Comparison of ENCODE assay signal across 28 mouse cellular contexts in genomic region chr5:110211312-110211711, GRCm38 (mm10). TPM values are rescaled to one million over a fixed set of nuclear protein-coding genes. Genes with fewer than 3 reads are reported as not detected.
A peak's percentile ranks its signal among the peaks of the same experiment; 100 is the strongest.
DNase-seq lines count a peak whose midpoint lies in the region; ATAC-seq and TF ChIP-seq lines count a peak whose summit lies in the region.
"Had no signal": no experiment of that assay in that cellular context is flagged by ENCODE, and none has a peak within 500 bp of the region (broad histone marks: within the 10 kb centered on the region; RNA-seq: fewer than 3 reads in every experiment).

No protein-coding gene starts in this region.

- no peaks in the 10 kb centered on the region for H3K27me3 ChIP-seq in liver, postnatal 0 days (ENCODE audit: insufficient read depth, low read length)
- H3K27me3 ChIP-seq in liver, embryonic 12.5 days (replicated peaks), result no peaks in the 10 kb centered on the region
- no peaks in the 10 kb centered on the region for H3K27me3 ChIP-seq in forebrain, postnatal 0 days (ENCODE audit: insufficient read depth, low read length)
- H3K27me3 ChIP-seq: embryonic facial prominence, embryonic 12.5 days; heart, embryonic 13.5 days; hindbrain, embryonic 15.5 days; midbrain, embryonic 13.5 days; neural tube, embryonic 15.5 days had no signal

- no peak for TF ChIP-seq EP300 in liver, postnatal 0 days (IDR thresholded peaks at IDR 0.05; ENCODE audit: low read depth)

- peaks cover 86% of the 10 kb centered on the region for H3K36me3 ChIP-seq in liver, postnatal 0 days (replicated peaks; ENCODE audit: insufficient read depth, low read length)
- H3K36me3 ChIP-seq in liver, embryonic 12.5 days, result peaks cover 96% of the 10 kb centered on the region
- peaks cover 92% of the 10 kb centered on the region for H3K36me3 ChIP-seq in forebrain, postnatal 0 days (ENCODE audit: insufficient read depth)

- WGBS in liver, postnatal 0 days (ENCODE audit: insufficient replicate concordance), result 65% methylated on average over 2 of the region's 2 CpGs
- 63% methylated on average over 2 of the region's 2 CpGs for WGBS in liver, embryonic 12.5 days (ENCODE audit: insufficient replicate concordance)
- 93% methylated on average over 2 of the region's 2 CpGs for WGBS in forebrain, postnatal 0 days

- ATAC-seq in liver, postnatal 0 days, result peak; percentile 40; the same call in 1 of the 2 replicates
- ATAC-seq in liver, embryonic 12.5 days, result no peak
- ATAC-seq in common myeloid progenitor, adult 5-6 weeks (replicated peaks; ENCODE audit: low read depth, poor library complexity, severe bottlenecking), result peak; percentile 85
- no peak for ATAC-seq in forebrain, postnatal 0 days
- ATAC-seq: forebrain, embryonic 14.5 days; inflammation-experienced regulatory T-cells, adult 6 months; midbrain, embryonic 13.5 days had no signal

- DNase-seq in liver, postnatal 0 days, result peak; percentile 22
- peak; percentile 69 for DNase-seq in 416B (ENCODE audit: low read depth)
- peak; percentile 54 to 68 for DNase-seq in monocyte, adult 2 months (ENCODE audit: low read depth in 1 of 2, low spot score in 2 of 2)
- no peak for DNase-seq in gastrocnemius, postnatal 14 days
- DNase-seq in forebrain, postnatal 0 days, result no peak
- DNase-seq: adrenal gland, postnatal 14 days; cerebellum, adult 18-20 months; cerebellum, postnatal 25 days; embryo, embryonic 11 days; gastrocnemius, postnatal 36 days; heart, postnatal 10 days; kidney, adult 11 months; kidney, postnatal 14 days; layer of hippocampus, adult 9-11 months; lung, embryonic 14.5 days; right cerebral cortex, adult 18-20 months; right cerebral cortex, postnatal 4 days; thymus, postnatal 4 days had no signal

- no peak for TF ChIP-seq CTCF in liver, postnatal 0 days (IDR thresholded peaks at IDR 0.05; ENCODE audit: low read depth)
- no peak for TF ChIP-seq CTCF in forebrain, postnatal 0 days (IDR thresholded peaks at IDR 0.05; ENCODE audit: low read depth)

- H3K4me1 ChIP-seq in liver, postnatal 0 days (ENCODE audit: insufficient read depth), result no peaks in the 10 kb centered on the region
- no peaks in the 10 kb centered on the region for H3K4me1 ChIP-seq in liver, embryonic 12.5 days
- H3K4me1 ChIP-seq in forebrain, postnatal 0 days (ENCODE audit: insufficient read depth), result no peaks in the 10 kb centered on the region
- H3K4me1 ChIP-seq: embryonic facial prominence, embryonic 12.5 days; heart, embryonic 13.5 days; hindbrain, embryonic 10.5 days; hindbrain, embryonic 15.5 days; midbrain, embryonic 13.5 days; neural tube, embryonic 15.5 days had no signal

- no peak overlapping the region for H3K4me3 ChIP-seq in liver, postnatal 0 days (ENCODE audit: low read depth, low read length)
- no peak overlapping the region for H3K4me3 ChIP-seq in liver, embryonic 12.5 days
- H3K4me3 ChIP-seq in forebrain, postnatal 0 days (ENCODE audit: low read depth, low read length), result no peak overlapping the region
- H3K4me3 ChIP-seq: embryonic facial prominence, embryonic 12.5 days; heart, embryonic 13.5 days; hindbrain, embryonic 10.5 days; hindbrain, embryonic 15.5 days; midbrain, embryonic 13.5 days; neural tube, embryonic 15.5 days had no signal

- H3K9ac ChIP-seq in liver, postnatal 0 days (replicated peaks), result no peak overlapping the region
- no peak overlapping the region for H3K9ac ChIP-seq in liver, embryonic 12.5 days
- no peak overlapping the region for H3K9ac ChIP-seq in forebrain, postnatal 0 days
- H3K9ac ChIP-seq: embryonic facial prominence, embryonic 12.5 days; heart, embryonic 13.5 days; hindbrain, embryonic 15.5 days; lung, embryonic 14.5 days; midbrain, embryonic 13.5 days; neural tube, embryonic 15.5 days had no signal

- H3K27ac ChIP-seq in liver, postnatal 0 days (ENCODE audit: low read depth), result no peak overlapping the region
- no peak overlapping the region for H3K27ac ChIP-seq in liver, embryonic 12.5 days
- H3K27ac ChIP-seq in forebrain, postnatal 0 days (ENCODE audit: low read depth, low read length), result no peak overlapping the region
- H3K27ac ChIP-seq: embryonic facial prominence, embryonic 12.5 days; heart, embryonic 13.5 days; hindbrain, embryonic 10.5 days; hindbrain, embryonic 15.5 days; midbrain, embryonic 13.5 days; neural tube, embryonic 15.5 days had no signal

- no peak overlapping the region for H3K4me2 ChIP-seq in liver, postnatal 0 days (ENCODE audit: low read depth, low read length)
- H3K4me2 ChIP-seq in liver, embryonic 12.5 days, result no peak overlapping the region
- no peak overlapping the region for H3K4me2 ChIP-seq in forebrain, postnatal 0 days (ENCODE audit: low read depth)
- H3K4me2 ChIP-seq: embryonic facial prominence, embryonic 12.5 days; heart, embryonic 13.5 days; hindbrain, embryonic 15.5 days; lung, embryonic 14.5 days; midbrain, embryonic 13.5 days; neural tube, embryonic 15.5 days had no signal

- H3K9me3 ChIP-seq in liver, postnatal 0 days (ENCODE audit: low read length), result no peaks in the 10 kb centered on the region
- no peaks in the 10 kb centered on the region for H3K9me3 ChIP-seq in liver, embryonic 12.5 days (replicated peaks)
- no peaks in the 10 kb centered on the region for H3K9me3 ChIP-seq in forebrain, postnatal 0 days (ENCODE audit: low read length)
- H3K9me3 ChIP-seq: embryonic facial prominence, embryonic 12.5 days; heart, embryonic 13.5 days; hindbrain, embryonic 10.5 days; hindbrain, embryonic 15.5 days; midbrain, embryonic 13.5 days; neural tube, embryonic 15.5 days had no signal

- intact Hi-C loops in gastrocnemius, postnatal 14 days (cut with DNase I; ENCODE audit: low total_unique reads), result no loop called here

RNA-seq across cellular contexts. Expression of gene Ankle2, which starts 19.5 kb away (rescaled TPM):
- 8.6 and 10.7 TPM in 2 replicates for polyA plus RNA-seq in liver, postnatal 0 days (2015; fragmentation: Nextera tagmentation; extraction: Ambion mirVana)
- polyA plus RNA-seq in liver, embryonic 12.5 days (2016; fragmentation: Nextera tagmentation; extraction: Ambion mirVana), result 20.8 and 21.6 TPM in 2 replicates
- total RNA-seq in common myeloid progenitor, adult 5-6 weeks (2017), result 55.2 and 75.7 TPM in 2 replicates
- total RNA-seq in gastrocnemius, postnatal 14 days (2021), result 10 to 100 TPM; 20.9 to 21.2 TPM
- 31.0 and 40.2 TPM in 2 replicates for total RNA-seq in forebrain, postnatal 0 days (2014; rRNA removed)
- polyA plus RNA-seq in forebrain, postnatal 0 days (2015; fragmentation: Nextera tagmentation; extraction: Ambion mirVana), result 11.6 and 17.8 TPM in 2 replicates

RNA-seq across cellular contexts. Expression of gene Golga3, which starts 34.8 kb away (rescaled TPM):
- 3.5 and 4.1 TPM in 2 replicates for polyA plus RNA-seq in liver, postnatal 0 days (2015; fragmentation: Nextera tagmentation; extraction: Ambion mirVana)
- 13.5 and 14.0 TPM in 2 replicates for polyA plus RNA-seq in liver, embryonic 12.5 days (2016; fragmentation: Nextera tagmentation; extraction: Ambion mirVana)
- 23.5 and 35.6 TPM in 2 replicates for total RNA-seq in common myeloid progenitor, adult 5-6 weeks (2017)
- total RNA-seq in gastrocnemius, postnatal 14 days (2021), result 10 to 100 TPM; 32.2 to 34.4 TPM
- 17.8 and 25.1 TPM in 2 replicates for total RNA-seq in forebrain, postnatal 0 days (2014; rRNA removed)
- 12.7 and 15.9 TPM in 2 replicates for polyA plus RNA-seq in forebrain, postnatal 0 days (2015; fragmentation: Nextera tagmentation; extraction: Ambion mirVana)

RNA-seq across cellular contexts. Expression of gene Pgam5, which starts 58.4 kb away (rescaled TPM):
- 18.8 and 21.0 TPM in 2 replicates for polyA plus RNA-seq in liver, postnatal 0 days (2015; fragmentation: Nextera tagmentation; extraction: Ambion mirVana)
- 46.5 and 48.1 TPM in 2 replicates for polyA plus RNA-seq in liver, embryonic 12.5 days (2016; fragmentation: Nextera tagmentation; extraction: Ambion mirVana)
- total RNA-seq in common myeloid progenitor, adult 5-6 weeks (2017), result 32.5 and 36.6 TPM in 2 replicates
- 10 to 100 TPM; 20.5 to 23.7 TPM for total RNA-seq in gastrocnemius, postnatal 14 days (2021)
- 154 and 169 TPM in 2 replicates for total RNA-seq in forebrain, postnatal 0 days (2014; rRNA removed)
- polyA plus RNA-seq in forebrain, postnatal 0 days (2015; fragmentation: Nextera tagmentation; extraction: Ambion mirVana), result 117 and 120 TPM in 2 replicates

Comparison
In these comparisons a context has a peak if more than half of its experiments do, and no peak if none do; other contexts are left out.
1. ATAC-seq: peak in liver, postnatal 0 days (single experiment) and common myeloid progenitor, adult 5-6 weeks (single experiment); none in liver, embryonic 12.5 days (single experiment) and forebrain, postnatal 0 days (single experiment).
2. DNase-seq: peak in liver, postnatal 0 days (single experiment), 416B (single experiment) and monocyte, adult 2 months (2 of 2); none in gastrocnemius, postnatal 14 days (single experiment) and forebrain, postnatal 0 days (single experiment).